Mouse (Mus musculus) cerebellum, adult 2 months (tissue): ENCODE results near the gene Zfp882. TPM values are rescaled to one million over a fixed set of nuclear protein-coding genes. Genes with fewer than 3 reads are reported as not detected.

Source experiments
- DNase-seq, 2 experiments: peaks; one replicate each; pipeline ENCODE4 v3.0.0; 2021
- H3K27ac ChIP-seq: fragments of 200-500 bp; 2 replicates; pipeline ENCODE4 v1.5.1; 2012; ENCODE audit warnings: low read length, control low read depth, inconsistent platforms; ENCODE audit not compliant: insufficient read depth
- H3K27me3 ChIP-seq: fragments of 200-500 bp; 2 replicates; pipeline ENCODE4 v1.6.1; 2012; ENCODE audit warnings: inconsistent platforms, mild to moderate bottlenecking, low read length, moderate library complexity; ENCODE audit not compliant: control insufficient read depth, insufficient read depth
- H3K4me1 ChIP-seq: fragments of 200-500 bp; 2 replicates; pipeline ENCODE4 v1.6.1; 2011; ENCODE audit warnings: low read length; ENCODE audit not compliant: control insufficient read depth, insufficient read depth
- H3K4me3 ChIP-seq: fragments of 200-500 bp; replicated peaks from 2 replicates; pipeline ENCODE3; 2011; ENCODE audit warnings: mild to moderate bottlenecking, low read depth, low read length, control low read depth; ENCODE audit not compliant: insufficient read depth
- CTCF ChIP-seq: fragments of 200-500 bp; IDR thresholded peaks from 2 replicates; pipeline ENCODE4 v1.5.1; 2011; ENCODE audit warnings: low read depth, mild to moderate bottlenecking, control low read depth, low read length, moderate library complexity, borderline replicate concordance; ENCODE audit not compliant: insufficient read depth
- POLR2A ChIP-seq: fragments of 200-500 bp; IDR thresholded peaks from 2 replicates; pipeline ENCODE4 v1.6.1; 2011; ENCODE audit warnings: low read length, control low read depth, borderline replicate concordance; ENCODE audit not compliant: insufficient read depth
- WGBS: fragments of 180-500 bp; shearing (Covaris S2); methylation state at CpG from one replicate; pipeline ENCODE4 v1.1.7; 2018; 5-methylcytosine and 5-hydroxymethylcytosine counted together
- polyA plus RNA-seq: library from polyadenylated mRNA; depleted of rRNA; stranded (reverse); fragments of >200 nt; gene quantifications from 2 replicates; pipeline ENCODE4 v1.2.3, GENCODE M21; 2012; rRNA removed

Zfp882 gene
- polyA plus RNA-seq, 1 experiment: 8.0 TPM

DNA sequence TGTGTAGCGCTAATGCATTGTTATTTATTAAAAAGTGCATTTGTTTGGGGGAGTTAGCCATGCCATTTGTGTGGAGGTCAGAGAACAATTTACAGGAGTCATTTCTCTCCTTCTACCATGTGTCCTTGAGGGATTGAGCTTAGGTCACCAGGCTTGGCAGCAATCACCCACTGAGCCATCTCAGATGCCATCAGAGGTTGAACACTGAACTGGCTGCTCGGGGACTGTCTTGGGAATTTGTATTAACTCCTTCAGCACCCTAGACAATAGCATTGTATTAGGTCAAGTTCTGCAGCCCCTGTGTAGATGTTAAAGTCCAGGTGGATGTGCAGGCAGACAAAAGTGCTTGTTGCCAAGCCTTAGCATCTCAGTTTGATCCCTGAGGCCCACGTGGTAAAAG lies 55.6 kb downstream of the Zfp882 start:
- Histone ChIP-seq H3K27ac (no peak overlapping the region), H3K4me3 (no peak overlapping the region), H3K27me3 (no peaks in the 10 kb centered on the region), H3K4me1 (no peaks in the 10 kb centered on the region)
- no peak for DNase-seq
- 72% methylated on average over 3 of the region's 3 CpGs for WGBS
- no peak for TF ChIP-seq POLR2A

DNA sequence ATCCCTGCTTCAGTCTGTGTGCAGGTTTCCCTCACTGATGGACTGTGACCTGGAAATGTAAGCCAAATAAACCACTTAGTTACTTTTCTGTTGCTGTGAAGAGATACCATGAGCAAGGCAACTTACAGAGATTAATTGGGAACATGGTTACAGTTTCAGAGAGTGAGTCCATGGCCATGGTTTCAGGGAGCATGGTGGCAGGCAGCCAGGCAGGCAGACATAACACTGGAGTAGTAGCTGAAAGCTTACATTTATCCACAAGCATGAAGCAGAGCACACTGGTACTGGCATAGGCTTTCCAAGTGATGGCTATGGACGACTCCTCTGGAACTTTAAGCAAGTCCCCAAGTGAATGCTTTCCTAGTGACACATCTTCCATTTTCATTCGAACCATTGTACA lies 56.8 kb downstream of the Zfp882 start:
- TF ChIP-seq CTCF (no peak), POLR2A (no peak)
- Histone ChIP-seq H3K27ac (no peak overlapping the region), H3K27me3 (no peaks in the 10 kb centered on the region), H3K4me1 (no peaks in the 10 kb centered on the region), H3K4me3 (no peak overlapping the region)
- 93% methylated on average over 2 of the region's 2 CpGs for WGBS
- no peak for DNase-seq

Other genes with a start within 250 kb of the Zfp882 start
- gene Unc13a, start 236.9 kb upstream of the Zfp882 start, polyA plus RNA-seq: 97.3 and 110 TPM in 2 replicates
- 3.6 and 3.9 TPM in 2 replicates for gene Jak3, start 232.3 kb upstream of the Zfp882 start, polyA plus RNA-seq
- gene Insl3, start 219.4 kb upstream of the Zfp882 start, polyA plus RNA-seq: 0.65 and 2.1 TPM in 2 replicates
- 0.44 and 0.48 TPM in 2 replicates for gene B3gnt3, start 206.8 kb upstream of the Zfp882 start, polyA plus RNA-seq
- gene Fcho1, start 182.9 kb upstream of the Zfp882 start, polyA plus RNA-seq: 108 and 115 TPM in 2 replicates
- gene Zfp709, start 26.6 kb upstream of the Zfp882 start, polyA plus RNA-seq: 3.5 and 4.1 TPM in 2 replicates
- 20.8 and 21.8 TPM in 2 replicates for gene Zfp617, start within 50 bp of the Zfp882 start, polyA plus RNA-seq
- 20.6 and 24.0 TPM in 2 replicates for gene Zfp961, start 42.4 kb downstream of the Zfp882 start, polyA plus RNA-seq
- gene Cyp4f18, start 101.0 kb downstream of the Zfp882 start, polyA plus RNA-seq: 0.18 and 0.24 TPM in 2 replicates
- gene Olfr372, start 132.6 kb downstream of the Zfp882 start, polyA plus RNA-seq: 0.10 TPM in 1 of 2 replicates, not detected in the other
- gene Olfr373, start 174.6 kb downstream of the Zfp882 start, polyA plus RNA-seq: not detected in 2 replicates
- not detected in 2 replicates for gene Olfr374, start 198.4 kb downstream of the Zfp882 start, polyA plus RNA-seq
- gene Tpm4, start 226.4 kb downstream of the Zfp882 start, polyA plus RNA-seq: 40.2 and 43.5 TPM in 2 replicates